Mouse (Mus musculus) heart, embryonic 11.5 days (tissue): ENCODE measurements at regions not wholly inside any gene's neighbourhood (a gene's known extent, or its start where the extent isn't known, plus 50 kb on each side); places are given as distances from the start of the nearest gene placed in this dataset.

Experiments used
- ATAC-seq: fragments of 200-750 bp; cut with Nextera tagmentation; replicated peaks from 2 replicates; pipeline ENCODE4 v1.8.0; 2017; ENCODE audit warnings: moderate library complexity; ENCODE audit not compliant: insufficient number of reproducible peaks, low FRiP score, low TSS enrichment
- H3K27ac ChIP-seq: fragments of 300-500 bp; sonication (generic); 2 replicates; pipeline ENCODE4 v1.5.1; 2014; ENCODE audit warnings: mild to moderate bottlenecking, low read depth, low read length
- H3K27me3 ChIP-seq: fragments of 300-500 bp; sonication (generic); 2 replicates; pipeline ENCODE4 v1.6.1; 2014; ENCODE audit warnings: mild to moderate bottlenecking, low read length, mixed read lengths; ENCODE audit not compliant: control insufficient read depth, insufficient read depth
- H3K36me3 ChIP-seq: fragments of 300-500 bp; sonication (generic); 2 replicates; pipeline ENCODE4 v1.6.1; 2014; ENCODE audit warnings: mild to moderate bottlenecking, low read length, moderate library complexity, mixed read lengths; ENCODE audit not compliant: control insufficient read depth, insufficient read depth
- H3K4me1 ChIP-seq: fragments of 300-500 bp; sonication (generic); 2 replicates; pipeline ENCODE4 v1.6.1; 2014; ENCODE audit warnings: low read length; ENCODE audit not compliant: control insufficient read depth, insufficient read depth
- H3K4me2 ChIP-seq: fragments of 300-500 bp; sonication (generic); 2 replicates; pipeline ENCODE4 v1.6.1; 2014; ENCODE audit warnings: mild to moderate bottlenecking, moderate library complexity
- H3K4me3 ChIP-seq: fragments of 300-500 bp; sonication (generic); 2 replicates; pipeline ENCODE4 v1.5.1; 2014; ENCODE audit warnings: low read depth, low read length
- H3K9ac ChIP-seq: fragments of 300-500 bp; sonication (generic); 2 replicates; pipeline ENCODE4 v1.6.1; 2014; ENCODE audit warnings: mild to moderate bottlenecking, low read depth, low read length, moderate library complexity
- H3K9me3 ChIP-seq: fragments of 300-500 bp; sonication (generic); replicated peaks from 2 replicates; pipeline ENCODE4 v1.6.1; 2016; ENCODE audit warnings: low read length; ENCODE audit not compliant: control insufficient read depth
- WGBS: fragments of 180-500 bp; shearing (Covaris S2); extraction: QIAGEN DNeasy Blood & Tissue Kit; methylation state at CpG from one replicate; pipeline ENCODE4 v1.1.7; 2014; ENCODE audit not compliant: insufficient replicate concordance; 5-methylcytosine and 5-hydroxymethylcytosine counted together

- no peaks in the 10 kb centered on the region for H3K4me1 ChIP-seq
- WGBS: 60% methylated on average over 7 of the region's 7 CpGs
- no peak overlapping the region for H3K4me3 ChIP-seq
- H3K36me3 ChIP-seq: no peaks in the 10 kb centered on the region
- H3K27ac ChIP-seq: no peak overlapping the region
- no peak overlapping the region for H3K9ac ChIP-seq
- H3K4me2 ChIP-seq: no peak overlapping the region
- no peaks in the 10 kb centered on the region for H3K9me3 ChIP-seq
- ATAC-seq: no peak
- H3K27me3 ChIP-seq: peaks cover 30% of the 10 kb centered on the region
Measured at GRCm38 (mm10) chr4:125195901-125196435, 68.3 kb upstream of the Zc3h12a start.

- Histone ChIP-seq H3K4me2 (no peak overlapping the region), H3K9ac (no peak overlapping the region), H3K4me3 (no peak overlapping the region), H3K27ac (no peak overlapping the region), H3K36me3 (no peaks in the 10 kb centered on the region), H3K4me1 (no peaks in the 10 kb centered on the region), H3K9me3 (no peaks in the 10 kb centered on the region), H3K27me3 (peaks cover 25% of the 10 kb centered on the region)
- ATAC-seq: no peak
- WGBS: 49% methylated on average over 12 of the region's 12 CpGs
Measured at GRCm38 (mm10) chr4:125194722-125195380, 67.2 kb upstream of the Zc3h12a start.

- H3K27me3 ChIP-seq: peaks cover 22% of the 10 kb centered on the region
- no peak overlapping the region for H3K9ac ChIP-seq
- no peak for ATAC-seq
- H3K36me3 ChIP-seq: no peaks in the 10 kb centered on the region
- H3K27ac ChIP-seq: no peak overlapping the region
- 82% methylated on average over 12 of the region's 12 CpGs for WGBS
- no peak overlapping the region for H3K4me3 ChIP-seq
- H3K4me1 ChIP-seq: no peaks in the 10 kb centered on the region
- no peaks in the 10 kb centered on the region for H3K9me3 ChIP-seq
- no peak overlapping the region for H3K4me2 ChIP-seq
Measured at GRCm38 (mm10) chr4:125194298-125194697, 66.7 kb upstream of the Zc3h12a start.

GRCm38 (mm10) chr4:125191680-125192079 lies 64.0 kb upstream of the Zc3h12a start:
- H3K9ac ChIP-seq: no peak overlapping the region
- no peaks in the 10 kb centered on the region for H3K4me1 ChIP-seq
- no peak for ATAC-seq
- no peak overlapping the region for H3K4me3 ChIP-seq
- H3K27me3 ChIP-seq: peaks cover 10% of the 10 kb centered on the region
- H3K4me2 ChIP-seq: no peak overlapping the region
- WGBS: 81% methylated on average over 9 of the region's 9 CpGs
- no peaks in the 10 kb centered on the region for H3K9me3 ChIP-seq
- no peak overlapping the region for H3K27ac ChIP-seq
- no peaks in the 10 kb centered on the region for H3K36me3 ChIP-seq

- no peak overlapping the region for H3K4me2 ChIP-seq
- WGBS: 26% methylated on average over 11 of the region's 11 CpGs
- no peak overlapping the region for H3K9ac ChIP-seq
- H3K27ac ChIP-seq: no peak overlapping the region
- no peaks in the 10 kb centered on the region for H3K9me3 ChIP-seq
- ATAC-seq: no peak
- no peak overlapping the region for H3K4me3 ChIP-seq
- H3K27me3 ChIP-seq: peaks cover 12% of the 10 kb centered on the region
- H3K4me1 ChIP-seq: no peaks in the 10 kb centered on the region
- H3K36me3 ChIP-seq: no peaks in the 10 kb centered on the region
Measured at GRCm38 (mm10) chr4:125191010-125191409, 63.4 kb upstream of the Zc3h12a start.

GRCm38 (mm10) chr4:125189971-125190370 lies 62.3 kb upstream of the Zc3h12a start:
- H3K4me3 ChIP-seq: no peak overlapping the region
- H3K27me3 ChIP-seq: peaks cover 8% of the 10 kb centered on the region

GRCm38 (mm10) chr4:125186246-125186645 lies 58.6 kb upstream of the Zc3h12a start:
- no peaks in the 10 kb centered on the region for H3K4me1 ChIP-seq
- H3K27me3 ChIP-seq: 0 out of 2 replicates have a peak, but pooled peaks cover 3% of the 10 kb centered on the region
- H3K36me3 ChIP-seq: no peaks in the 10 kb centered on the region
- no peak overlapping the region for H3K4me3 ChIP-seq
- no peak overlapping the region for H3K27ac ChIP-seq
- no peak overlapping the region for H3K9ac ChIP-seq
- H3K4me2 ChIP-seq: no peak overlapping the region
- 69% methylated on average over 9 of the region's 9 CpGs for WGBS
- no peaks in the 10 kb centered on the region for H3K9me3 ChIP-seq
- ATAC-seq: no peak

More at GRCm38 (mm10) chr4:125189971-125190370, 62.3 kb upstream of the Zc3h12a start:
- Histone ChIP-seq H3K27ac (no peak overlapping the region), H3K9ac (no peak overlapping the region), H3K9me3 (no peaks in the 10 kb centered on the region), H3K4me1 (no peaks in the 10 kb centered on the region), H3K36me3 (no peaks in the 10 kb centered on the region), H3K4me2 (no peak overlapping the region)
- ATAC-seq: no peak

- Histone ChIP-seq H3K4me2 (no peak overlapping the region), H3K27me3 (0 out of 2 replicates have a peak, but pooled peaks cover 3% of the 10 kb centered on the region), H3K4me1 (no peaks in the 10 kb centered on the region), H3K9ac (no peak overlapping the region), H3K36me3 (no peaks in the 10 kb centered on the region), H3K9me3 (no peaks in the 10 kb centered on the region), H3K4me3 (no peak overlapping the region), H3K27ac (no peak overlapping the region)
- ATAC-seq: no peak
- 76% methylated on average over 5 of the region's 5 CpGs for WGBS
Measured at GRCm38 (mm10) chr4:125185076-125185475, 57.4 kb upstream of the Zc3h12a start.

- no peak for ATAC-seq
- WGBS: 79% methylated on average over 6 of the region's 6 CpGs
- H3K9ac ChIP-seq: no peak overlapping the region
Measured at GRCm38 (mm10) chr4:125180947-125181346, 53.3 kb upstream of the Zc3h12a start.

More at GRCm38 (mm10) chr4:125180947-125181346, 53.3 kb upstream of the Zc3h12a start:
- no peak overlapping the region for H3K4me3 ChIP-seq
- H3K27ac ChIP-seq: no peak overlapping the region
- no peaks in the 10 kb centered on the region for H3K9me3 ChIP-seq
- no peaks in the 10 kb centered on the region for H3K27me3 ChIP-seq
- no peaks in the 10 kb centered on the region for H3K4me1 ChIP-seq
- no peak overlapping the region for H3K4me2 ChIP-seq
- no peaks in the 10 kb centered on the region for H3K36me3 ChIP-seq
